Mouse (Mus musculus): ENCODE measurements at regions not wholly inside any gene's neighbourhood (a gene's known extent, or its start where the extent isn't known, plus 50 kb on each side); places are given as distances from the start of the nearest gene placed in this dataset.

- DNase-seq, result no peak
Observed at GRCm38 (mm10) chr1:169046791-169047525, 484.3 kb downstream of the Nuf2 start.

DNA sequence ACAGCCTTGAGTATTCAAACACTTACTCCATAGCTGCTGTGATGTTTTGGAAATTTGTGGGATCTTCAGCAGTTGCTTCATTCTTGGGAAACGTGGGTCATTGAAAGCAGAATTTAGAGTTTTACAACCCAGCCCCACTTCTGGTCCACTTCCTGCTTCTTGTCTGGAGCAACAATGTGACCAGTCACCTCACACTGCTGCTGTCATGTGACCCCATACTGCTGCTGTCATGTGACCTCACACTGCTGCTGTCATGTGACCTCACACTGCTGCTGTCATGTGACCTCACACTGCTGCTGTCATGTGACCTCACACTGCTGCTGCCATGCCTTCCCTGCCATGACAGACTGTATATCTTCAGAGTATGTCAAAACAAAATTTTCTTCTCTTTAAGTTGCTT, 497.7 kb downstream of the Nuf2 start:
- no peak for DNase-seq

GRCm38 (mm10) chr1:169031849-169032542, 499.3 kb downstream of the Nuf2 start:
- no peak for DNase-seq

- no peak for DNase-seq
Observed at GRCm38 (mm10) chr1:169027706-169028105, 503.6 kb downstream of the Nuf2 start.

DNA sequence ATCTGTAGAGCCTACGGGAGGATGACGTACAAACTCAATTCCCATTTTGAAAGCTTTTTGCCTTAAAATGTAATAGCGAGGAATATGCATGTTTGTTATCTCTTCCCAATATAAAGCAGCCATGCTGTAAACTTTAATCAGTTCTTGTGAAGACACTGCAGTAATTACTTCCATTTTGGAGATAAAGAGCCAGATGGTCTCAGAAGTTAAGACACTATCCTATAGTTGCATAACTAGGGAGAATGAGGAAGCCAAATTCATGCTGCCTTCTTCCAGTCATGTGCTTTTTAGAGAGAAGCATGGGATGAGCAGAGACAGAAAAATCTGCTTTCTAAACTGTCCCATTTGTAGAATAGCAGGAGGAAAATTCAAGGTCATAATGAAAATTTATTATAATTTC, 504.0 kb downstream of the Nuf2 start:
- DNase-seq, result no peak

DNA sequence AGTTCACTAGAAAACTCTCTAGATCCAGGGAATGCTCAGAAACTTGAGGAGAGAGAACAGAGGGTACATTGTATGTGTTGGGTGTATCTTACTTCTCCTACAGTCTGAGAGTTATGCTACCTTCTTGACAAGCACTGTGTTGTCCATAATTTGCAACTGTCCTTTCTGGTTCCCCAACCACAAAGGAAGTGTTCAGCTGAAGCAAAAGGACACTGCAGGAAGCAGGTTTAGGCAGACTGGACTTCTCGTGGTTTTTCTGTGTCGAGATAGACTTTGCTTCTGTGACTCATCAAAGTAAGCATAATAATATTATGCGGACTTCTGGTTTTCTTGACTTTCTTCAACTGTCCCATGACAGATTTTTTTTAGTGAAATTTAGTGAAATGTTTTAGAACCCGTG, 506.7 kb downstream of the Nuf2 start:
- DNase-seq, result no peak

DNA sequence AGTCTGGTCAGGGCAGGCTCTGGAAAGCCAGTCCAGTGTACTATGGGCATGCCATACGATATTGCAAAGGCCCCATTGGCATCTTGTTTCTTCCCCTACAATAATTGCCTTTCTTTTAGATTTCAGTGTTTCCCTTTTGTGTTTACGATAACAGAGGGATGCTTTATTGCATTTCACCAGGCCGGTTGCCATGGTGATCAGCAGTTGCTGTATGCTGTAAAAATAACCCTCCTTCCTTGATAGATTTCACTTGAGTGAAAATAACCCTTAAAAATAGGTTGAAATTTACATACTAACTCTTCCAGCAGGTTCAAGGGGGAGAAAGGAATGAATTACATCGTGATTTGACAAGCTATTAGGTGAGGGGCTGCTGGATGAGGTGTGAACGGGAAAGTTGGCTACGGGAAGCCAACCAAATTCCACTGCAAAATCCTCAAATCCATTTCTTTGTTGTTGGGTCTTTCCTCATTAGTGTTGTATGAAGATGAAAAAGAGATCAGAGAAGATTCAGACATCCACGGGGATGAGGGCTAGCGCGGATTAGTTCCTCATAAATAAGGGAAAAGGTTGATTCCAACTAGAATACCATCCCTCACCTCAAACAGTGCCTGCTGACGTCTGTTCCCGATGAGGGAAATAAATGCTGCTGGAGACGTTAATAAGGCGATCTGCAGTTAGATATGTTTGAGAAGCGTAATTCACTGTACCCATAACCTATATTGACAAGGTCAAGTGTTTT, 539.6 kb downstream of the Nuf2 start:
- DNase-seq, result no peak

- DNase-seq, result no peak
Observed at GRCm38 (mm10) chr1:168975037-168975698, 543.1 kb upstream of the Pbx1 start.

DNA sequence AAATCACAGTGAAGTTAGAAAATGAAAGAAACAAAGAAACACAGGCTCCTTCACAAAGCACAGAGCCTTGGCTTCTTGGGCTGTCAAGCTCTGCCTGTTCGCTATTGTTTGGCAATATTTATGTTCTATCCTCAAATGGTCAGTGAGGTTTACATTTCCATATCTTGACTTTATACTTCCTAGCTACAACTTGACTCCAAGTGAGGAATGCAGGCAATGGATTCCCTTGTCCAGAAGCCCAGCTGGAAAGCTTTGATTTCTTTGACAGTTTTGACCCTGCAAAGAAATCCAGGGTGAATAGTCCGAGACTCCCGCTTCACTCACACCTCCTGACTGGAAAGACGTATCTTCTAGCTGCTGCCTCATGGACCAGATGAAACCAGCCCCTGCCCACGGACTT, 537.3 kb upstream of the Pbx1 start:
- no peak for DNase-seq

DNA sequence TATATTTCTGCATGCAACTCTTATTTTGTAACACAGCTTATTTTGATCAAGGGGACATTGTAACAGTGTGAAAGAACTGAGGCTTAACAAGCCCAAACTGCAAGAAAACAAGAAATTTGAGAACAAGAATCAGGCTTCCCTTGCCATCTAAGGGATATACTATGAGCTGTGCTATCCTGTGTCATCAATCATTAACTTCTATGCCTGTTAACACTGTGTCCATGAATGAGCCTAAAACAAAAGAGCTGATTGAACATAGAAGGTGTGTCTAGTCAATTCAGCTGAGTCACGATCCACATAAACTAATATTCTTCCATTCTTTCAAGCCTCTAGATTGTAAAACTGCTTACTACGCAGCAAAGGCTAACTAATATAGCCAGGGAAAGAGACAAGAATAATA, 535.3 kb upstream of the Pbx1 start:
- DNase-seq, result no peak

DNA sequence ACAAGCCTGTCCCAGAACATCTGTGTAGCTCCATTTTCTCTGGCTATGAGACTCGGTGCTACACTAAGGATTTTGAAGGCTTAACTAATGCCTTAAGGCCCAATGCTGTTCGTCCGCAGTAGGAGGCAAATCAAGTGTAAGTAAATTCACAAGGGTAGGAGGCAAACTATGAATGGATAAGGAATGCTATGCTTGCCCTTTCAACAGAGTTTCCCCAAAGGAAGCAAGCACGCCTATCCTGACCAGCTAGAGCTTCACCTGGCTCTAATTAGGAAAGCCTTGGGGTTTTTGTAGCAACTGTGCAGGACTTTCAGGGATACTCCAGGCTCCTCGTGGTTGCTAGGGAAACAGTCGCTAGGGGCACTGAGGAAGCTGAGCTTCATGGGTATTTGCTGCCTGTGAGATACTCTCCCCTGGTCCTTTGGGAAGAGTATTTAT, 532.4 kb upstream of the Pbx1 start:
- no peak for DNase-seq

- no peak for DNase-seq
Observed at GRCm38 (mm10) chr1:168950947-168951346, 518.9 kb upstream of the Pbx1 start.

GRCm38 (mm10) chr1:168924100-168924815, 492.2 kb upstream of the Pbx1 start:
- DNase-seq, result no peak

DNA sequence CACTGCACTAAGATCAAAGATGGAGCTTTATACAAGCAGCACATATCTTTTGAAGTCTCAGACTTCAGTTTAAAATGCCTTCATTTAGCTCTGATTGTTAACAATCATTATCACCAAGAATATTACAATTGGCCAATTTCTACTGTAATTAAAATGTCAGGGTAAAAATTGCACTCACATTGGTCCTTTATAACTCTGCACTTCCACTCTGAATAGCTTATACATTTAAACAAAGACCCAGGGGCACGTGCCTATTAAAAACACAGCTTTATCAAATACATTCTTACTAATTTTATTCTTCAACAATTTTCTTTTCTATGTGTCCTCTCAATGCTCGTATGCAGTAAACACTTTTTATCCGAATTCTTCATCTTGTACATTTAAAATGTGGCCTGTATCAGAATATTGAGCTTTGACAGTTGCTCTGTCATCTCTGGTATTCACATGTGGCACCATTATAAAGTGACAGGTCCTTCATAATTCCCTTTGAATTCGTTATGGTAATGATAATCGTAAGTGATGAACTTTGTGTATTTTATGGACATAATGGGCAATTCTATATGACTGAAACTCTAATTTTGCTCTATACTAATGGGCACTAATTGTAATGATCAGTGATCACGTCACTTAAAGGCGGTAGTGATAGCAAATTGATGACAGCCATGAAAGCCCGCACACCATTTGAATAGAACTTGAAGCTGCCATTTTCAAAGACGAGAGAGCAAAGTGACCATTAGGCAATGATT, 486.4 kb upstream of the Pbx1 start:
- no peak for DNase-seq

DNA sequence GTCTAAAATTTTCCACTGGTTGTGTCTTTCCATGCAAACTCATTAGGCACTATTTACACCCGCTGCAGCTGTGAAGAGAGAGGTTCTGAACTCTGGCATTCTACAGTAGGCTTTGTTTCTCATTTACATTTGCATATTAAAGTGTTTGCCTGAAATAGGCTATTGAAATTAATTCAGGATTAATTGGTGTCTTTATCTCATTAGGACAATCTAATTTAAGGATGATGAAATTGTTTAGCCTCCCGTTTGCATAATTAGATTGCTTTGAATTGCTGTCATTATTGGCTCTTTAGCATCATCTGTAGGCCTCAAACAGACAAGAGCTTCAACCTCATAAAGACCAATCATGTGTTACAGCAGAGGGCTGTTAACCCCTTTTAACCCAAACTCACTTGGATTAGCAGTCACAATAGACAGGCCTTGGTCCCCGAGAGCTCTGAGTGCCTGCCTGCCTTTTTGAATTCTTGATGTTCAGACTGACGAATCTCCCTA, 476.7 kb upstream of the Pbx1 start:
- no peak for DNase-seq

DNA sequence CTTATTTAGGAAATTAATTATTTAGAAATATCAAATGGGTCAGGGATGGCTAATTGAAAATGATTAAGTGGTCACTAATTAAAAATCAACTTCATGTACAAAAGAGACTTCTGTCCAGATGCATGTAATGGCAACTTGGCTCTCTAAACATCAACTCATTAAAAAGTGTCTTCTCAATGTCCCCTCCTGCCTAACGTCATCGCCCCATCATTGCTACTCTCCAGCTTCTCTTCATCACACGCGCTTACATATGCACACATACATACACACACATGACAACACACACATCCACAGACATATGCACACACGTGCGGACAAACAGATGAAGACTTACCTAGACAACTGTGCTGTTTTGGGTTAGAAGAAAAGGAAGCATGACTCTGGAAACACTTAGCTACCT, 476.1 kb upstream of the Pbx1 start:
- DNase-seq, result no peak

DNA sequence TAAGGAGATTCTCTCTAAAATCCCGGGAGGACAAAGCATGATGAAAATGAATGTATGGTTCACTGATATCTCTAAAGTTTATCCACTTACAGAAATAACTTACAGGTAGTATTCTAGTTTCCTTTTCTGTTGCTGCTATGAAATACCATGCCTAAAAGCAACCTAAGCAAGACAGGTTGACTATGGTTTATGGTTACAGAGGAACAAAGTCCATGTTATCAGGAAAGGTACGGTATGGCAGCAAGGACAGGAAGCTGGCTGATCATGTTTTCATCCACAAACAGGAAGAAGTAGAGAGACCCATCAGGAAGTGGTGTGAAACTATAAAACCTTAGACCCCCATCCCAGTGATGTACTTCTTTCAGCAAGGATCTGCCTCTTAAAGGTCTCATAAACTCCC, 466.4 kb upstream of the Pbx1 start:
- no peak for DNase-seq

GRCm38 (mm10) chr1:168861577-168861976, 429.5 kb upstream of the Pbx1 start:
- no peak for DNase-seq

GRCm38 (mm10) chr1:168823184-168823583, 391.1 kb upstream of the Pbx1 start:
- DNase-seq, result no peak

DNA sequence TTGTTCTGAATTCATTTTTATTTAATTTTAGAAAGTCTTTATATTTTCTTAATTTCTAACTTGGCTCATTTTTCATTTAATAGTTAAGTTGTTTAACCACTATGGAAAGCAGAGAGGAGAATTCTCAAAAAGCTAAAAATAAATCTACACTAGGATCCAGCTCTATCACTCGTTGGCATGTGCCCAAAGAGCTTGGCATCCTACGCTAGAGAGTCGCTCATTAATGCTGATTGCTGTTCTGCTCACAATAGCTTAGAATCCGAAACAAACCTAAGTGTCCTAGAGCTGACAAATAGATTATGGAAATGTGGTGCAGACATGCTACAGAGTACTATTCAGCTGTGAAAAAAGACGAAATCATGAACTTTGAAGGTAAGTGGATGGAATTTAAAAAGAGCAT, 386.3 kb upstream of the Pbx1 start:
- DNase-seq, result no peak

DNA sequence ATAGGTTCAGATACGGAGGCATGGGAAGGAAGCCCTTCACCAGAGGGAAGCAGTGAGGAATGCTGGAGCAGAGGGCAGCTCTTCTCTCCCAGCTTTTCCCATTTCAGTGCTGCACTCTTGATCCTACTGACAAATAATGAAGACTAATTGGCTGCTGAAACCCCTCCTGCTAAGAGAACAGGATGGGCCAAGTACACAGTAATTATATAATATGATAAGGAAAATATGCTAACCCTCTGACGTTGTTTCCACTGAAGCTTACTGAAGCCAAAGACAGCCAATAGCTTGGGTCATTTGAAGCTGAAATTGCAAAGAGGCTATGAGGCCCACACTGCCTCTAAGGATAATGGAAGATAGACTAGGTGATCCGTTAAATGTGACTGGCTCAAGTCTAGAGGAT, 375.0 kb upstream of the Pbx1 start:
- no peak for DNase-seq

DNA sequence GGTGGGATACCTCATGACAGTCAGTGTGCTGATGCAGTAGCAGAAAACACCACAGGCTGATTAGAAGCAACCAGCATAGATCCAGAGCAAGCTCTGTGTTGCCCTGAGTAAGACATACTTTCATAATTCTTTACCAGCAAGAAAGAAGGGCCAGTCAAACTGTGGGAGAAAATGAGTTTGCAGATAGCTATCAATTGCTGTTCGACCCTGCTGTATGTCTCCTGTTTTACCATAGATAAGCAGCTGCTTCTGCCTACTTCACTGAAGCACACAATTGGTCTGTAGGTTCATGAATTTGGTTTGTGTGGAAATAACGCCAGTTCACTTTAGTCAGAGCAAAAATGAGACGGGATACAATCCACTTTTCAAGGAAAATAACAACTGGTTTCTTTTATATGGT, 373.4 kb upstream of the Pbx1 start:
- no peak for DNase-seq
